ENCODE assay signal across 15 mouse cellular contexts in genomic region chr5:133586492-133586891, GRCm38 (mm10).
"Had no signal": no experiment of that assay in that cellular context is flagged by ENCODE, and none has a peak within 500 bp of the region (broad histone marks: within the 10 kb centered on the region; RNA-seq: fewer than 3 reads in every experiment).

No protein-coding gene starts in this region.

- H3K27me3 ChIP-seq: lung, embryonic 15.5 days; megakaryocyte, embryonic 14.5 days; midbrain, embryonic 13.5 days; midbrain, embryonic 15.5 days; neural tube, embryonic 12.5 days had no signal

- DNase-seq: lung, adult 2 months; lung, postnatal 14 days; lung, postnatal 36 days; right cerebral cortex, postnatal 14 days; thymus, adult 2 months; thymus, postnatal 25 days; thymus, postnatal 4 days had no signal

- H3K4me2 ChIP-seq: lung, embryonic 15.5 days; midbrain, embryonic 11.5 days; midbrain, embryonic 13.5 days; midbrain, embryonic 15.5 days; neural tube, embryonic 12.5 days had no signal

- H3K36me3 ChIP-seq: lung, embryonic 15.5 days; midbrain, embryonic 13.5 days; midbrain, embryonic 15.5 days; neural tube, embryonic 12.5 days had no signal

- H3K4me3 ChIP-seq: lung, embryonic 15.5 days; megakaryocyte, embryonic 14.5 days; midbrain, embryonic 13.5 days; midbrain, embryonic 15.5 days; neural tube, embryonic 12.5 days had no signal

- H3K27ac ChIP-seq: lung, embryonic 15.5 days; macrophage; midbrain, embryonic 13.5 days; midbrain, embryonic 15.5 days; neural tube, embryonic 12.5 days had no signal

- H3K4me1 ChIP-seq: lung, embryonic 15.5 days; megakaryocyte, embryonic 14.5 days; midbrain, embryonic 13.5 days; midbrain, embryonic 15.5 days; neural tube, embryonic 12.5 days had no signal

- ATAC-seq: lung, postnatal 0 days; midbrain, embryonic 13.5 days; midbrain, embryonic 15.5 days had no signal

- H3K9ac ChIP-seq: lung, embryonic 15.5 days; midbrain, embryonic 13.5 days; midbrain, embryonic 15.5 days; neural tube, embryonic 12.5 days had no signal

- H3K9me3 ChIP-seq: lung, embryonic 15.5 days; midbrain, embryonic 13.5 days; midbrain, embryonic 15.5 days; neural tube, embryonic 12.5 days had no signal
